Mouse (Mus musculus): Measurements from ENCODE around the gene Pkd2l1. TPM values are rescaled to one million over a fixed set of nuclear protein-coding genes. Genes with fewer than 3 reads are reported as not detected.

The Pkd2l1 gene
- polyA plus RNA-seq (2012; rRNA removed; ENCODE audit: low replicate concordance) = 0.02 and 0.08 TPM in 2 replicates

DNA sequence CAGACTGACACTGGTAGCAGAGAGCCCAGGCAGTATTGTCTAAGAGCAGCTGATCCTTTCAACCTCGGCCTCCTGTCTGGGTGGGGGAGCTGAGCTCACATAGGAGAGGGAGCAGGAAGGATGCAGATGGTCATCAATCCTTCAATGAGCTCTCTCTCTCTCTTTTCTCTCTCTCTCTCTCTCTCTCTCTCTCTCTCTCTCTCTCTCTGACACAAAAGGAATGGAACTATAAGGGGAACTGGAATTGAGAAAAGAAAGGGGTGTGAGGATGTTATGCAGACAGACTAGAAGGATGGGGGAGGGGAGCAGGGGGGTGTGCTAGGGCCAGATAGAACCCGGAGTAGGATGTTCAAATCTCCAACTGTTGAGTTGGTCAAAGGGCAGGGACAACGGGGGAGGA, at the start of gene Pkd2l1:
Pkd2l1 (minus strand) TSS at position 101 of the 400 bp plus-strand sequence.

GRCm38 (mm10) chr19:44203015-44203564, 10.8 kb upstream of the Pkd2l1 start, which contains the start of gene Scd3:
TSS of gene Scd3 (plus strand) at chr19:44203269.

DNA sequence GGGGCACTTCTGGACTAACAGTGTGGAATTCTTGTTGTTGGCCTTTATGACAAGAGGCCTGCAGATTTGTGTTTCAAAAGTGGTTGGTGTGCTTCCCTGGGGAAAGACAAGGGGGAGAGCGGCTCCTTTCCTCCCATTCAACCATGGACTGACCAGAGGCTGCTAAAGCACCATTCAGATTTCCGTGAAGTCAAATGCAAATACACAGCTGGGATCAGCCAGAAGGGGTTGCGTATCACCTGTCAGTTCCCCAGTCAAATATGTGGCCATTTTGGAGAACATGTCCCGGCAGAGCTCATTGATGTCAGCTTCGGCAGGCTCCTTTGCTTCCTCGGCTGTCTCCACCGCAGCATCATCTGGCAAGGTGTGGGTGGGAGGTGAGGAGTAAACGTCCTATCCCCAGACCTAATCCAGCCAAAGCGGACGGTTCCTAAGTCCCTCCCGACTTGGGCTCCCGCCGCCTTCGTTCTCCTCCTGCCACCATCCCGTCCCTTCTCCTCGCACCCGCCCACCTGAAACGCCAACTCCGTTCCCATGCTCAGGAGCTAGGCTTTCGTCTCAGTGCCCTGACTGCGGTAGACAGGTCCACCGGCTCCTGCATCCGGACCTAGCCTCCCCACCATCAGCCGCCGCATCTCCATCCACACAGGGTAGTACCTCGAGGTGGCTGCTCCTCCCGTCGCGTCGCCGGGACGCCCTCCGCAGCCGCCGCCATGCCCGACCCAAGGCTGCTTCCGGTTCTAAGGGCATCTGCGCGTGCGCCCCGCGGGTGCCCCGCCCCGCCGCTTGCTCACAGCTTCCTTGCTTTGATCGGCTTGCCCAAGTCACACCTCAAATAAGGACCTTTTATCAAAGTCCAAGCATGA, 46.3 kb downstream of the Pkd2l1 start, which contains the start of gene Bloc1s2:
Bloc1s2 (minus strand) TSS at position 745 of the 866 bp plus-strand sequence.

GRCm38 (mm10) chr19:44135072-44135959, 56.9 kb downstream of the Pkd2l1 start, which contains the start of gene Cwf19l1:
TSS of gene Cwf19l1 (minus strand) at chr19:44135876.

DNA sequence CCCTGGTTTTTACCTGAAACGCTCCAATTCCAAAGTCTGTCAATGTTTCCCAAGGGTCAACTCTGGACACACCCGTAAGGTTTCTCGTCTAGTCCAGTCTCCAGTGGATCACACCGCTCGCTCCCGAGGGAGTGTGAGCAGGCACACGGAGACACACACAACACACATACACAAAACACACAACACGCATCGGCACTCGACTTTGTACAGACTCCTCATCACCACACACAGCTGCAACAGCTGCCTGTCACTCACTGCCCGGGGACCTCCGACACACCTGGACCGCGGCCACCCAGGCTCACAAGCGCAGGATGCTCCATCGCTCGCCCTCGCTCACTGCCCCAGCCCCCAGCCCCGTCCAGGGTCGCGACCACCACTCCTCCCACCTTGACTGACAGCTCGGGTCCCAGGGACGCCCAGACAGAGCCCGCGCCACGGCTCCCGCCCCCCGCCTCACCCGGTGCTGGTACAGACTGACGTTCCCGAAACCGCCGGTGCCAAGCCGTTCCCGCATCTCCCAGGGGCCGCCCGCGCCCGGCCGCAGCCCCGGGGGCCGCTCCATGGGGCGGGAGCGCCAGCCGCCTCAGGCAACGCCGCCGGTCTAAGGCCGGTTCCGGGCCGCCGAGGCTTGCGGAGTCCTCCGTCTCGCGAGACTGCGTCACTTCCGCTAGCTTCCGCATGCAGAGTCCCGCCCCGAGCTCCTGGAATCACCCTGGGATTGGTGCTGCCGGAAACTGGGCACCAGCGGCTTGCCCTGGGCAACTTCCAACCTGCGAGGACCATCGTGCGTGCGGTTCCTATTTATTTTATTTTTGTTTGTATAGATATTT, 85.2 kb downstream of the Pkd2l1 start, which contains the start of gene Chuk:
Chuk (minus strand) TSS at position 650 of the 830 bp plus-strand sequence.

Other genes starting within 250 kb of the Pkd2l1 start
- gene Cpn1, start 205.9 kb downstream of the Pkd2l1 start, polyA plus RNA-seq (2012; rRNA removed; ENCODE audit: low replicate concordance) = 1.8 and 9.0 TPM in 2 replicates
- gene Cyp2c23, start 163.2 kb downstream of the Pkd2l1 start, polyA plus RNA-seq (2012; rRNA removed; ENCODE audit: low replicate concordance) = 0.78 and 1.1 TPM in 2 replicates
- gene Erlin1, start 122.7 kb downstream of the Pkd2l1 start, polyA plus RNA-seq (2012; rRNA removed; ENCODE audit: low replicate concordance) = 4.8 and 5.0 TPM in 2 replicates
- 3.8 and 4.6 TPM in 2 replicates for gene Chuk, start 85.0 kb downstream of the Pkd2l1 start, polyA plus RNA-seq (2012; rRNA removed; ENCODE audit: low replicate concordance)
- 1.5 and 1.6 TPM in 2 replicates for gene Cwf19l1, start 56.6 kb downstream of the Pkd2l1 start, polyA plus RNA-seq (2012; rRNA removed; ENCODE audit: low replicate concordance)
- gene Bloc1s2, start 46.0 kb downstream of the Pkd2l1 start, polyA plus RNA-seq (2012; rRNA removed; ENCODE audit: low replicate concordance) = 8.9 and 11.8 TPM in 2 replicates
- gene Scd3, start 10.8 kb upstream of the Pkd2l1 start, polyA plus RNA-seq (2012; rRNA removed; ENCODE audit: low replicate concordance) = not detected in 2 replicates
- gene Scd2, start 101.2 kb upstream of the Pkd2l1 start, polyA plus RNA-seq (2012; rRNA removed; ENCODE audit: low replicate concordance) = 9.5 and 29.2 TPM in 2 replicates
- gene Scd4, start 140.7 kb upstream of the Pkd2l1 start, polyA plus RNA-seq (2012; rRNA removed; ENCODE audit: low replicate concordance) = 0.04 and 0.09 TPM in 2 replicates
- 43.2 and 112 TPM in 2 replicates for gene Scd1, start 215.4 kb upstream of the Pkd2l1 start, polyA plus RNA-seq (2012; rRNA removed; ENCODE audit: low replicate concordance)